ENCODE assay signal across 28 mouse cellular contexts in genomic region chr11:49089735-49090507, GRCm38 (mm10). TPM values are rescaled to one million over a fixed set of nuclear protein-coding genes. Genes with fewer than 3 reads are reported as not detected.
DNase-seq lines count a peak whose midpoint lies in the region; ATAC-seq and TF ChIP-seq lines count a peak whose summit lies in the region.
"Had no signal": no experiment of that assay in that cellular context is flagged by ENCODE, and none has a peak within 500 bp of the region (broad histone marks: within the 10 kb centered on the region; RNA-seq: fewer than 3 reads in every experiment).

No protein-coding gene starts in this region.

- no peak for ATAC-seq in liver, embryonic 14.5 days (ENCODE audit: insufficient read depth)
- ATAC-seq in erythroid progenitor cell, adult 5-6 weeks (replicated peaks; ENCODE audit: low FRiP score, poor library complexity, severe bottlenecking) = no peak
- ATAC-seq: forebrain, postnatal 0 days; hindbrain, postnatal 0 days had no signal

- H3K9ac ChIP-seq in liver, embryonic 14.5 days (replicated peaks) = no peak overlapping the region
- H3K9ac ChIP-seq: forebrain, postnatal 0 days; heart, embryonic 15.5 days; kidney, embryonic 15.5 days; lung, embryonic 14.5 days; midbrain, embryonic 12.5 days had no signal

- no peak for TF ChIP-seq POLR2A in embryonic fibroblast, embryonic 13.5 days (IDR thresholded peaks at IDR 0.05; ENCODE audit: low read depth, low read length)

- H3K9me3 ChIP-seq in liver, embryonic 14.5 days (ENCODE audit: control insufficient read depth, low read length) = no peaks in the 10 kb centered on the region
- H3K9me3 ChIP-seq: embryonic facial prominence, embryonic 10.5 days; heart, embryonic 15.5 days; kidney, embryonic 15.5 days; midbrain, embryonic 12.5 days had no signal

- H3K27ac ChIP-seq in embryonic fibroblast, embryonic 13.5 days (ENCODE audit: insufficient read depth, low read length) = peak overlapping the region; percentile 30; the same call in 1 of the 2 replicates
- H3K27ac ChIP-seq in liver, embryonic 14.5 days = peak overlapping the region; percentile 52
- H3K27ac ChIP-seq: embryonic facial prominence, embryonic 10.5 days; gastrocnemius, adult 2 months; heart, embryonic 15.5 days; hindbrain, postnatal 0 days; kidney, embryonic 15.5 days; midbrain, embryonic 12.5 days had no signal

- TF ChIP-seq EP300 in liver, embryonic 14.5 days (IDR thresholded peaks at IDR 0.05; ENCODE audit: low read depth) = peak; percentile 64

- no peak for TF ChIP-seq CTCF in embryonic fibroblast, embryonic 13.5 days (IDR thresholded peaks at IDR 0.05; ENCODE audit: borderline replicate concordance, insufficient read depth, low read length)
- TF ChIP-seq CTCF in liver, embryonic 14.5 days (IDR thresholded peaks at IDR 0.05; ENCODE audit: low read depth) = no peak

- H3K36me3 ChIP-seq in liver, embryonic 14.5 days (replicated peaks; ENCODE audit: control insufficient read depth, insufficient read depth, low read depth) = no peaks in the 10 kb centered on the region
- H3K36me3 ChIP-seq: embryonic facial prominence, embryonic 10.5 days; heart, embryonic 15.5 days; kidney, embryonic 15.5 days; midbrain, embryonic 12.5 days had no signal

- 0 out of 2 replicates have a peak overlapping the region, but pooled peaks have one; percentile 16 for H3K4me2 ChIP-seq in liver, embryonic 14.5 days (ENCODE audit: low read depth)
- H3K4me2 ChIP-seq: heart, embryonic 15.5 days; kidney, embryonic 15.5 days; midbrain, embryonic 12.5 days had no signal

- H3K4me3 ChIP-seq in embryonic fibroblast, embryonic 13.5 days (ENCODE audit: insufficient read depth, low read length) = no peak overlapping the region
- H3K4me3 ChIP-seq in liver, embryonic 14.5 days (ENCODE audit: insufficient read depth in 1 of 2, low read depth in 2 of 2, low read length in 2 of 2) = no peak overlapping the region
- H3K4me3 ChIP-seq: embryonic facial prominence, embryonic 10.5 days; erythroblast, embryonic 14.5 days; gastrocnemius, adult 2 months; heart, embryonic 15.5 days; kidney, embryonic 15.5 days; midbrain, embryonic 12.5 days had no signal

- WGBS in liver, embryonic 14.5 days (ENCODE audit: insufficient replicate concordance) = 31% methylated on average over 3 of the region's 3 CpGs

- H3K27me3 ChIP-seq in liver, embryonic 14.5 days (ENCODE audit: control insufficient read depth, insufficient read depth, low read length) = no peaks in the 10 kb centered on the region
- H3K27me3 ChIP-seq: CH12.LX; heart, embryonic 15.5 days; kidney, embryonic 15.5 days; midbrain, embryonic 12.5 days had no signal

- H3K4me1 ChIP-seq in embryonic fibroblast, embryonic 13.5 days (ENCODE audit: control insufficient read depth, insufficient read depth, low read length) = peaks cover 3% of the 10 kb centered on the region
- H3K4me1 ChIP-seq in liver, embryonic 14.5 days (replicated peaks; ENCODE audit: control insufficient read depth in 2 of 2, insufficient read depth in 2 of 2, low read length in 1 of 2) = peaks cover 59 to 67% of the 10 kb centered on the region in 2 experiments

- DNase-seq in 3T3-L1 (ENCODE audit: low read depth, low spot score) = peak; percentile 69
- peak; percentile 25 for DNase-seq in ES-CJ7 (ENCODE audit: low read depth, low spot score)
- DNase-seq in liver, embryonic 14.5 days (ENCODE audit: low read depth in 3 of 3, low spot score in 3 of 3) = no peak
- DNase-seq in frontal cortex, postnatal 10 days (ENCODE audit: low spot score in 2 of 2) = no peak
- DNase-seq in layer of hippocampus, postnatal 25 days (ENCODE audit: extremely low spot score in 1 of 2, low spot score in 1 of 2) = no peak
- DNase-seq: adrenal gland, postnatal 10 days; cerebellum, adult 18-20 months; forebrain, postnatal 0 days; gastrocnemius, adult 2 months; heart, adult 18-20 months; layer of hippocampus, postnatal 36 days; left cerebral cortex, postnatal 4 days; lung, embryonic 14.5 days; lung, postnatal 4 days; retina, postnatal 1 day had no signal

RNA-seq across cellular contexts. Expression of gene Ifi47, which starts 13.5 kb away (rescaled TPM):
- polyA plus RNA-seq in embryonic fibroblast, embryonic 13.5 days (2011; ENCODE audit: insufficient read length, low read depth, missing spikeins) = 4.8 and 7.6 TPM in 2 replicates
- 2.4 and 3.2 TPM in 2 replicates for polyA plus RNA-seq in liver, embryonic 14.5 days (2012; rRNA removed)
- 6.2 and 7.6 TPM in 2 replicates for polyA plus RNA-seq in liver, embryonic 14.5 days (2014; fragmentation: Nextera tagmentation; extraction: Ambion mirVana)
- under 1 TPM; 0.33 to 0.44 TPM for total RNA-seq in layer of hippocampus, postnatal 25 days (2021)
- total RNA-seq in erythroid progenitor cell, adult 5-6 weeks (2015; ENCODE audit: low replicate concordance) = 54.1 and 55.9 TPM in 2 replicates
- total RNA-seq in erythroid progenitor cell, adult 5-6 weeks (2017; ENCODE audit: low replicate concordance) = 17.2 and 18.8 TPM in 2 replicates
- polyA plus RNA-seq: erythroblast, embryonic 14.5 days; neural tube, embryonic 14.5 days had no signal

RNA-seq across cellular contexts. Expression of gene Olfr1396, which starts 24.8 kb away (rescaled TPM):
- not detected in 2 replicates for polyA plus RNA-seq in embryonic fibroblast, embryonic 13.5 days (2011; ENCODE audit: insufficient read length, low read depth, missing spikeins)
- polyA plus RNA-seq in liver, embryonic 14.5 days (2012; rRNA removed) = not detected in 2 replicates
- not detected in 2 replicates for polyA plus RNA-seq in liver, embryonic 14.5 days (2014; fragmentation: Nextera tagmentation; extraction: Ambion mirVana)
- not detected for total RNA-seq in layer of hippocampus, postnatal 25 days (2021)
- not detected in 2 replicates for total RNA-seq in erythroid progenitor cell, adult 5-6 weeks (2015; ENCODE audit: low replicate concordance)
- not detected in 2 replicates for total RNA-seq in erythroid progenitor cell, adult 5-6 weeks (2017; ENCODE audit: low replicate concordance)
- total RNA-seq: CH12.LX; gastrocnemius, adult 2 months; hematopoietic stem cell, adult 5-6 weeks; hindbrain, postnatal 0 days; layer of hippocampus, postnatal 36 days; left cerebral cortex, postnatal 4 days had no signal
- polyA plus RNA-seq: embryonic facial prominence, embryonic 10.5 days; erythroblast, embryonic 14.5 days; hindbrain, postnatal 0 days; kidney, embryonic 15.5 days; large intestine, adult 2 months; lung, embryonic 14.5 days; midbrain, embryonic 12.5 days; neural tube, embryonic 14.5 days had no signal

RNA-seq across cellular contexts. Expression of gene Tgtp2, which starts 25.9 kb away (rescaled TPM):
- polyA plus RNA-seq in embryonic fibroblast, embryonic 13.5 days (2011; ENCODE audit: insufficient read length, low read depth, missing spikeins) = 6.4 and 6.5 TPM in 2 replicates
- polyA plus RNA-seq in liver, embryonic 14.5 days (2012; rRNA removed) = 0.06 and 0.27 TPM in 2 replicates
- 0.35 and 0.51 TPM in 2 replicates for polyA plus RNA-seq in liver, embryonic 14.5 days (2014; fragmentation: Nextera tagmentation; extraction: Ambion mirVana)
- total RNA-seq in layer of hippocampus, postnatal 25 days (2021) = under 1 TPM; 0.45 to 0.62 TPM
- total RNA-seq in erythroid progenitor cell, adult 5-6 weeks (2015; ENCODE audit: low replicate concordance) = 10.5 and 29.3 TPM in 2 replicates
- total RNA-seq in erythroid progenitor cell, adult 5-6 weeks (2017; ENCODE audit: low replicate concordance) = 19.6 and 28.1 TPM in 2 replicates
- total RNA-seq: forebrain, postnatal 0 days; hindbrain, postnatal 0 days; left cerebral cortex, postnatal 4 days had no signal
- polyA plus RNA-seq: embryonic facial prominence, embryonic 10.5 days; erythroblast, embryonic 14.5 days; forebrain, postnatal 0 days; kidney, embryonic 15.5 days; neural tube, embryonic 14.5 days had no signal

RNA-seq across cellular contexts. Expression of gene 9930111J21Rik2, which starts 38.9 kb away (rescaled TPM):
- 2.4 and 6.0 TPM in 2 replicates for polyA plus RNA-seq in embryonic fibroblast, embryonic 13.5 days (2011; ENCODE audit: insufficient read length, low read depth, missing spikeins)
- 0.34 and 0.56 TPM in 2 replicates for polyA plus RNA-seq in liver, embryonic 14.5 days (2012; rRNA removed)
- 0.51 and 0.57 TPM in 2 replicates for polyA plus RNA-seq in liver, embryonic 14.5 days (2014; fragmentation: Nextera tagmentation; extraction: Ambion mirVana)
- 1 to 10 TPM in 1 of 2 experiments, under 1 TPM in 1; 0.86 to 1.5 TPM for total RNA-seq in layer of hippocampus, postnatal 25 days (2021)
- 19.1 and 19.3 TPM in 2 replicates for total RNA-seq in erythroid progenitor cell, adult 5-6 weeks (2015; ENCODE audit: low replicate concordance)
- total RNA-seq in erythroid progenitor cell, adult 5-6 weeks (2017; ENCODE audit: low replicate concordance) = 13.3 and 13.7 TPM in 2 replicates
- polyA plus RNA-seq: erythroblast, embryonic 14.5 days had no signal

RNA-seq across cellular contexts. Expression of gene Olfr1395, which starts 52.2 kb away (rescaled TPM):
- not detected in 2 replicates for polyA plus RNA-seq in embryonic fibroblast, embryonic 13.5 days (2011; ENCODE audit: insufficient read length, low read depth, missing spikeins)
- not detected in 2 replicates for polyA plus RNA-seq in liver, embryonic 14.5 days (2012; rRNA removed)
- not detected in 2 replicates for polyA plus RNA-seq in liver, embryonic 14.5 days (2014; fragmentation: Nextera tagmentation; extraction: Ambion mirVana)
- not detected for total RNA-seq in layer of hippocampus, postnatal 25 days (2021)
- total RNA-seq in erythroid progenitor cell, adult 5-6 weeks (2015; ENCODE audit: low replicate concordance) = not detected in 2 replicates
- not detected in 2 replicates for total RNA-seq in erythroid progenitor cell, adult 5-6 weeks (2017; ENCODE audit: low replicate concordance)
- total RNA-seq: adrenal gland, postnatal 10 days; CH12.LX; forebrain, postnatal 0 days; gastrocnemius, adult 2 months; heart, adult 18-20 months; hematopoietic stem cell, adult 5-6 weeks; hindbrain, postnatal 0 days; layer of hippocampus, postnatal 36 days; left cerebral cortex, postnatal 4 days had no signal
- polyA plus RNA-seq: embryonic facial prominence, embryonic 10.5 days; erythroblast, embryonic 14.5 days; forebrain, postnatal 0 days; heart, embryonic 15.5 days; hindbrain, postnatal 0 days; kidney, embryonic 15.5 days; large intestine, adult 2 months; lung, embryonic 14.5 days; midbrain, embryonic 12.5 days; neural tube, embryonic 14.5 days; urinary bladder, adult 2 months had no signal

Comparison
In these comparisons a context has a peak if more than half of its experiments do, and no peak if none do; other contexts are left out.
1. DNase-seq: peak in 3T3-L1 (single experiment) and ES-CJ7 (single experiment); none in liver, embryonic 14.5 days (0 of 3), frontal cortex, postnatal 10 days (0 of 2) and layer of hippocampus, postnatal 25 days (0 of 2).
2. RNA of gene Ifi47, which starts 13.5 kb away (total RNA-seq): 17.2 to 55.9 TPM in erythroid progenitor cell, adult 5-6 weeks; 0.33 to 0.44 TPM in layer of hippocampus, postnatal 25 days; every median in the first group is over 10 times any median in the second.
3. RNA of gene Tgtp2, which starts 25.9 kb away (total RNA-seq): 10.5 to 29.3 TPM in erythroid progenitor cell, adult 5-6 weeks; 0.45 to 0.62 TPM in layer of hippocampus, postnatal 25 days; every median in the first group is over 4 times any median in the second.